Mouse (Mus musculus): Measurements from ENCODE around the gene Cd72.

- TF ChIP-seq GATA1 (IDR thresholded peaks at IDR 0.05; ENCODE audit: borderline replicate concordance, low read length) (no peak), FLI1 (IDR thresholded peaks at IDR 0.05; ENCODE audit: low read length) (no peak)
Measured at GRCm38 (mm10) chr4:43503041-43503440, 48.6 kb upstream of the Cd72 start.
